Mouse (Mus musculus) cerebellum, adult 18-20 months (tissue): ENCODE results near the gene Adgre1.
A peak's percentile ranks its signal among the peaks of the same experiment; 100 is the strongest.

Source experiments
- DNase-seq, 2 experiments: peaks; one replicate each; pipeline ENCODE4 v3.0.0; 2021

Gene Adgre1

GRCm38 (mm10) chr17:57358441-57358840, at the start of gene Adgre1:
Gene Adgre1 (plus strand): TSS chr17:57358691.
- DNase-seq, result no peak

- no peak for DNase-seq
Observed at GRCm38 (mm10) chr17:57311801-57312200, 46.7 kb upstream of the Adgre1 start.

GRCm38 (mm10) chr17:57327615-57328014, 30.9 kb upstream of the Adgre1 start:
- peak in 1 of 2 experiments; percentile 17 for DNase-seq

GRCm38 (mm10) chr17:57328944-57329343, 29.5 kb upstream of the Adgre1 start:
- no peak for DNase-seq

GRCm38 (mm10) chr17:57330993-57331392, 27.5 kb upstream of the Adgre1 start:
- no peak for DNase-seq

GRCm38 (mm10) chr17:57332241-57332640, 26.2 kb upstream of the Adgre1 start:
- DNase-seq, result no peak

GRCm38 (mm10) chr17:57334001-57334760, 24.3 kb upstream of the Adgre1 start:
- DNase-seq, result no peak

GRCm38 (mm10) chr17:57334761-57335150, 23.7 kb upstream of the Adgre1 start:
- peak; percentile 74 to 85 for DNase-seq

GRCm38 (mm10) chr17:57335194-57335593, 23.3 kb upstream of the Adgre1 start:
- DNase-seq, result peak in 1 of 2 experiments; percentile 7

GRCm38 (mm10) chr17:57335673-57336303, 22.7 kb upstream of the Adgre1 start:
- peak; percentile 82 to 89 for DNase-seq

GRCm38 (mm10) chr17:57337996-57338395, 20.5 kb upstream of the Adgre1 start:
- DNase-seq, result no peak

- no peak for DNase-seq
Observed at GRCm38 (mm10) chr17:57339298-57339697, 19.2 kb upstream of the Adgre1 start.

- DNase-seq, result no peak
Observed at GRCm38 (mm10) chr17:57341568-57341967, 16.9 kb upstream of the Adgre1 start.

GRCm38 (mm10) chr17:57344029-57344707, 14.3 kb upstream of the Adgre1 start:
- DNase-seq, result no peak

GRCm38 (mm10) chr17:57347017-57347416, 11.5 kb upstream of the Adgre1 start:
- DNase-seq, result no peak

GRCm38 (mm10) chr17:57347781-57348180, 10.7 kb upstream of the Adgre1 start:
- no peak for DNase-seq

- DNase-seq, result no peak
Observed at GRCm38 (mm10) chr17:57349067-57349466, 9.4 kb upstream of the Adgre1 start.

GRCm38 (mm10) chr17:57350212-57350611, 8.3 kb upstream of the Adgre1 start:
- no peak for DNase-seq

- no peak for DNase-seq
Observed at GRCm38 (mm10) chr17:57351107-57351506, 7.4 kb upstream of the Adgre1 start.

- DNase-seq, result no peak
Observed at GRCm38 (mm10) chr17:57359485-57360241, 1.2 kb downstream of the Adgre1 start.
